Mouse (Mus musculus) embryo, embryonic 10.5 days (tissue): Measurements from ENCODE around the gene Gsk3a.
A peak's percentile ranks its signal among the peaks of the same experiment; 100 is the strongest.
"Not testable (repeated sequence)": the region's sequence is repeated elsewhere in the genome, so short reads cannot be mapped to it uniquely, and the experiment has no call there.

Source experiments
- DNase-seq: peaks from one replicate; pipeline ENCODE4 v3.0.0-alpha.2; 2015; ENCODE audit warnings: low spot score

The Gsk3a gene

DNA sequence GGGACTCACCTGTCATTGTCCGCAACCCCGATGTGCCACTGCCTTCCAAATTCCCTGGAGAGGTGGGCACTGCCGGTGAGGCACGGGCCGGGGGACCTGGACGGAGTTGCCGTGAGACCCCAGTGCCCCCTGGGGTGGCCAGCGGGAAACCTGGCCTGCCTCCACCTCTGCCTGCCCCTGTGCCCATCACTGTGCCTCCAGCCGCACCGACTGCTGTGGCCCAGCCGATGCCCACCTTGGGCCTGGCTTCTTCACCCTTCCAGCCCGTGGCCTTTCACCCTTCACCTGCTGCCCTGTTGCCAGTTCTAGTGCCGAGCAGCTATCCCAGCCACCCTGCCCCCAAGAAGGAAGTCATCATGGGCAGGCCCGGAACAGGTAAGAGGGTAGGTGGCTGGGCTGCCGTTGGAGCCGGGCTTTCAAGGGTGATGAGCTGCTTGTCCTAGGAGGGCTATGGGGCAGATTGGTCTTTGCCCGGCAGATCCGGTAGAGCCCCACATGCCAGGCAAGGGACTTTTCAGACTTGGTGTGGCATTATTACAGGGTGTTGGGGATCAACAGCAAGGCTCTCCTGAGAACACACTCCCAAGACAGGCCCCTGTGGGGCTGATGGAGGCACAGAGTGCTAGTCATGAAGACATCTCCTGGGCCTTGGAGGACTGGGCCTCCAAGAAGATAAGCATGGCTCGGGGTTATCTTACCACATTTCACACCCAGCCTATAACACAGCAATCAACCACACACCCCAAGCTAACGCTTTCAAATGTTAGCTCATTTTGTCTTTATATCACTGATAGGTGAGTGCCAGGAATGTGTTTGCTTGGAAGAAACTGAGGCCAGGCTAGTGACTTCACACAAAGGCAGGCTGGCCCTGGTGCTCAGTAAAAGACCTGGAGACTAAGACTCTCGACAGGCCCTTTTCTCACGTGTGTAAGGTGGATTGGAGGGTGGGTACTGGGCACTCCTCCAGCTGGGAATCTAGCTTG lies 35.9 kb upstream of the Gsk3a start:
- DNase-seq: no peak

DNA sequence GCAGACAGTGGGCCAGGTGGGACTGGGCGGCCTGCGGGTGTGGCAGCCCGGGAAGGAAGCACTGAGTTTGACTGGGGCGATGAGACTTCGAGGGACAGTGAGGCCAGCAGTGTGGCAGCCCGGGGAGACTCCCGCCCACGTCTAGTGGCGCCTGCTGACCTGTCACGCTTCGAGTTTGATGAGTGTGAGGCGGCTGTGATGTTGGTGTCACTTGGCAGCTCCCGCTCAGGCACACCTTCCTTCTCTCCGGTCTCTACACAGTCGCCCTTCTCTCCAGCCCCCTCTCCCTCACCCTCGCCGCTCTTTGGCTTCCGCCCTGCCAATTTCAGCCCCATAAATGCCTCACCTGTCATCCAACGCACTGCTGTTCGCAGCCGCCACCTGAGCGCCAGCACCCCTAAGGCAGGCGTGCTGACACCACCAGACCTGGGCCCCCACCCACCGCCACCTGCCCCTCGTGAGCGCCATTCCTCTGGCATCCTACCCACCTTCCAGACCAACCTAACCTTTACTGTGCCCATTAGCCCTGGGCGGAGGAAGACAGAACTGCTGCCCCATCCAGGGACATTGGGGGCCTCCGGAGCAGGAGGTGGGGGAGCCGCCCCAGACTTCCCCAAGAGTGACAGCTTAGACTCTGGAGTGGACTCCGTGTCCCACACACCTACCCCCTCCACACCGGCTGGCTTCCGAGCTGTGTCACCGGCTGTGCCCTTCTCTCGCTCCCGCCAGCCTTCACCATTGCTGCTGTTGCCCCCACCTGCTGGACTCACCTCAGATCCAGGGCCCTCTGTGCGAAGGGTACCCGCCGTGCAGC lies 35.0 kb upstream of the Gsk3a start:
- DNase-seq: no peak

- no peak for DNase-seq
Observed at GRCm38 (mm10) chr7:25271651-25272444, 34.2 kb upstream of the Gsk3a start.

DNA sequence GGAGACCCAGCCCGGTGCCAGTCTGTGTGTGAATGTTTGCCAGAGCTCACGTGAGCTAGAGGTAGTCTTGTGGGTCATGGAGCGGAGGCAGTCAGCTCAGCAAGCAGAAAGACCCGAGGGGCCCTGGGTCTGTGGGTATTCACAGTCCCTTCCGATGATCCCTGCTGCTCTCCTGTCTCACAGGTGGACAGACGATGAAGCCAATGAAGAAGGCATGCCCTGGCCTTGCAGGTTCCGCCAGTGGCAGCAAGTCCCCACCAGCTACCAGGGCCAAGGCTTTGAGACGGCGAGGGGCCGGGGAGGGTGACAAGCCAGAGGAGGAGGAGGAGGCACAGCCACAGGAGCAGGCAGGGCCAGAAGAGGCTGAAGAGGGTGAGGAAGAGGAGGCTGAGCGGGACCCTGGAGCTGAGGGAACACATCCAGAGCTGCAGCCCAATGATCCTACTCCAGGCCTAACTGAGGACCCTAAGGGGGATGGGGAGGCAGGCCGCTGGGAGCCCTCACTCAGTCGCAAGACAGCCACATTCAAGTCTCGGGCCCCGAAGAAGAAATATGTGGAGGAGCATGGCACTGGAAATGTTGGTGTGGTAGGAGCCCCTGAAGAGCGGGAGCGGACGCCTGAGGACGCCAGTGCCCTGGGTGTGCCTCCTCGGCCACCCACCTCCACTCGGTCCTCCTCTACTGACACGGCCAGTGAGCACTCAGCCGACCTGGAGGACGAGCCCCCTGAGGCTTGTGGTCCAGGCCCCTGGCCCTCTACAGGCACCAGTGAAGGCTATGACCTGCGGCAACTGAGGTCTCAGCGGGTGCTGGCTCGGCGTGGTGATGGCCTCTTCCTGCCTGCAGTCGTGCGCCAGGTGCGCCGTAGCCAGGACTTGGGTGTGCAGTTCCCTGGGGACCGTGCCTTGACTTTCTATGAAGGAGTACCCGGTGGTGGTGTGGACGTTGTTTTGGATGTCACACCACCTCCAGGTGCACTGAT lies 33.3 kb upstream of the Gsk3a start:
- no peak for DNase-seq

GRCm38 (mm10) chr7:25269545-25270271 lies 32.1 kb upstream of the Gsk3a start:
- no peak for DNase-seq

DNA sequence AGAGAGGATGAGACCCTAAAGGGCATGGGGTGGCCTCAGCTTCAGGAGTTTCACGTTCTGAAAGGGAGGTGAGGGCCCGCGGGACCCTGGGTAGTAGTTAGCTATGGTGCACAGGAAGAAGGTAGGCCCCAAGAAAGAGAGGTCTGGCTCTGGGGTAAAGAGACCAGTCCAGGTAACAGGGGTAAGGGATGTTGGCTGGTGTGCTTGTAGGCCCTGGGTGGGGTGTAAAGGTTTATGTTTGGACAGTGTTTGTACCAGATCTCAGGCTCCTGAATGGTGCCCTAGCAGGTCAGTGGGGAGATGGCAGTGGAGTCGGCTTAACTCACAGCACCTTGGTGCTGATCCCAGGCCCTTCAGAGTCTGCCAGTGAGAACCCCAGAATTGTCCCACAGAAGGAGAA lies 31.4 kb upstream of the Gsk3a start:
- no peak for DNase-seq

- no peak for DNase-seq
Observed at GRCm38 (mm10) chr7:25268588-25268987, 30.9 kb upstream of the Gsk3a start.

DNA sequence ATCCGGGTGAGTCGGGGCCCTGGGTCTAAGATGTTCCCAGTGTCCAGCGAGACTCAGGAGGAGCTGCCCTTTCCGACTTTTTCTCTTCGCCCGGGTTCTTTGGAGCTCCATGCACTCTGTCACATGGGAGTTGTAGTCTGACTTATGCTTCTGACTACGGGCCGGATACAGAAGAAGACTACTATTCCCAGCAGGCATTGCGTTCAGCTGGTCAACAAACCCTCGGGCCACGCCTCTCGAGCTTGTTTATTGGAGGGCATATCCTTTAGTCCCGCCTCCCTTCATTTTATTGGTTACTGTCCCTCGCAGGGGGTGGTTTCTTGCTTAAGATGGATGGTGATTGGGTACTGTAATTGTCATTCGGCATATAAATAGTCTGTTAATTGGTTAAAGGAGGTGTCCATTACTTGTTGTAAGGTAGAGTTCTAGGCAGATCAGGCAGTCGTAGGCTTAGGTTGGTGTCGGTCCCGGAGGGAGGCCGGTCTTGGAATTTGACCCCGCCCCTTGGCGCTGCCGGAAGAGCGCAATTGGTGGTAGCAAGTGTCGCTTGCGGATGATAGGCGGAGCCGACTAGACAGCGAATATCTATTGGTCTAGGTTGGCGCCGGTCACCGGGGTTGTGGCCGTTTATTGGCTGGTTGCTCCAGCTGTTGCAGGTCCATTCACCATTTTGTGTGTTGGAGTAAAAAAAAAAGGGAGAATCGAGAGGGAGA lies 30.3 kb upstream of the Gsk3a start:
- DNase-seq: peak; percentile 100

- peak; percentile 100 for DNase-seq
Observed at GRCm38 (mm10) chr7:25267301-25267750, 29.7 kb upstream of the Gsk3a start, which contains the start of gene Cic. Cic (plus strand) TSS chr7:25267704.

- no peak for DNase-seq
Observed at GRCm38 (mm10) chr7:25266180-25266962, 28.7 kb upstream of the Gsk3a start.

- not testable (repeated sequence) for DNase-seq
Observed at GRCm38 (mm10) chr7:25265743-25266142, 28.1 kb upstream of the Gsk3a start.

DNA sequence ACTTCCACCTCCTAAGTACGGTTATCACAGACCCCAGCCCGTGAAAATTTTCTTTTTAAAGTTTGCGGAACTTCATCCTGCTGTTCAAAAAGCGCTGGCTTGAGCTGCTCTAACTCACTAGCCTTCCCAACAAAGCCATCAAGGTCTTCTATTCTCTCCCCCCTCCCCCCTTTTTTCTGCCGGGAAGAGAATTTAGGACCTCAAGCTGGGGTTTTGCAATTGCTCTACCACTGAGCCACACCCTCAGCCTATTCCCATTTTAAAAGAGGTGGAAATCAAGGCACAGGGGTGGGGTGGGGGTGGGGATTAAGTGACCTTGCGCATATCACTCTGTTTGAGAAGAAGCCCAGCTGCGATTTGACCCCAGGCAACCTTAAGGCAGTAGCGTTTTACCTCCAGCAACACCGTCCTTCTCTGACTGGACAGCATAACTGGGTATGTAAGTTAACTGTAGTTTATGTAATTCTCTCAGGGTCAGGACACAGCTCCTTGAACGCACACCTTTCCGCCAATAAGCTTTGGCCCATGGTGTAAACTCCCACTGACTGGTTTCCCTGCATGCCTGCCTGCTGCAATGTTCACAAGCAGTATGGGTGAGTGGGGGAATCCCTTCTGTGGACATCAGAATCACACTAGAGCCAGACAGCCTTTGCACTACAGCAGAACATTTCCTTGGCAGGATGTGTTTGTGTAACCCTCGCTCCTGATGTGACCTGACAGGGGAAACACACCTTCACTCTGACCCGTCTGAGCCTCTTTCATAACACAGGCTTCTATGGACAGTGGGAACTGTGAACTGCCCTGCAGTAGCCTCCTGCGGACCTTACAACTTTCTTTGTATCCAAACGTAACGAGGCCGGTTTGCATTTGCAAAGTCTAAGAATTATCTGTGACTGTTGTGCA lies 26.6 kb upstream of the Gsk3a start:
- DNase-seq: no peak

- no peak for DNase-seq
Observed at GRCm38 (mm10) chr7:25261896-25262295, 24.2 kb upstream of the Gsk3a start.

DNA sequence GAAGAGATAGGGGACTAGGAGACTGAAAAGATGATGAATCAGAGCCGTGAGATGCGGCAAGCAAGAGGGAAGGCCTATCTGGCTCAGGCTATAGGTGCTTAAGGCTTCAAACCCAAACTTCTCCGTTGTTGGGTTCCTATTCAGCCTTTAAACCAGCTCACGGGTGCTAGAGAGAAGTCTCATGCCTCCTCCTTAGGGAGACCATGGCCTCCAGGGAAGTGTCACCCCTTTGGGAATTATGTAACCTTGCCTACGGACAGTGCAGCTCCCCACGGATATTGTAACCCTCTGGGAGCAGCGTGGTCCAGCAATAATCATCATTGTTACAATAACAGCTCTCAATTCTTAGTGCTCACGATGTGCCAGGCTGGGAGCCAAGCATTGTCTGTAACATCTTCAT lies 14.2 kb upstream of the Gsk3a start:
- DNase-seq: no peak

GRCm38 (mm10) chr7:25251071-25251791 lies 13.6 kb upstream of the Gsk3a start:
- peak; percentile 83 for DNase-seq

- DNase-seq: peak; percentile 94
Observed at GRCm38 (mm10) chr7:25250141-25250972, 12.7 kb upstream of the Gsk3a start, which contains the start of gene Erf. Erf (minus strand) TSS chr7:25250761.
